In genomic region chr2:156777326-156778004, GRCm38 (mm10) we compare ENCODE assay signal across 10 mouse cellular contexts. TPM values are rescaled to one million over a fixed set of nuclear protein-coding genes. Genes with fewer than 3 reads are reported as not detected.
DNase-seq lines count a peak whose midpoint lies in the region; ATAC-seq lines count a peak whose summit lies in the region.
"Had no signal": no experiment of that assay in that cellular context is flagged by ENCODE, and none has a peak within 500 bp of the region (broad histone marks: within the 10 kb centered on the region; RNA-seq: fewer than 3 reads in every experiment).

No protein-coding gene starts in this region.

- no peak overlapping the region for H3K27ac ChIP-seq in hindbrain, embryonic 11.5 days (ENCODE audit: low read depth, low read length)
- H3K27ac ChIP-seq in hindbrain, embryonic 16.5 days (ENCODE audit: low read depth, low read length) = no peak overlapping the region
- H3K27ac ChIP-seq in brown adipose tissue, adult 24 weeks (replicated peaks; ENCODE audit: low read depth, low read length) = no peak overlapping the region
- H3K27ac ChIP-seq in intestine, embryonic 14.5 days (ENCODE audit: low read depth) = peak overlapping the region; percentile 24
- H3K27ac ChIP-seq in liver, embryonic 12.5 days = no peak overlapping the region
- H3K27ac ChIP-seq: left cerebral cortex, adult 2 months had no signal

- H3K4me3 ChIP-seq in hindbrain, embryonic 11.5 days (ENCODE audit: low read depth, low read length) = no peak overlapping the region
- no peak overlapping the region for H3K4me3 ChIP-seq in hindbrain, embryonic 16.5 days (ENCODE audit: low read length)
- peak overlapping the region; percentile 21; the same call in 1 of the 2 replicates for H3K4me3 ChIP-seq in brown adipose tissue, adult 24 weeks (ENCODE audit: insufficient read depth, low read depth, low read length)
- peak overlapping the region; percentile 37 for H3K4me3 ChIP-seq in intestine, embryonic 14.5 days (ENCODE audit: low read depth, low read length)
- no peak overlapping the region; the same call in 1 of the 2 replicates for H3K4me3 ChIP-seq in liver, embryonic 12.5 days
- H3K4me3 ChIP-seq: left cerebral cortex, adult 2 months had no signal

- no peak overlapping the region for H3K9ac ChIP-seq in hindbrain, embryonic 11.5 days (ENCODE audit: low read depth, low read length)
- H3K9ac ChIP-seq in hindbrain, embryonic 16.5 days (ENCODE audit: low read depth, low read length) = no peak overlapping the region
- H3K9ac ChIP-seq in intestine, embryonic 14.5 days (ENCODE audit: low read length) = peak overlapping the region; percentile 49
- H3K9ac ChIP-seq in liver, embryonic 12.5 days = no peak overlapping the region

- 65% methylated on average over 7 of the region's 7 CpGs for WGBS in hindbrain, embryonic 11.5 days
- 64% methylated on average over 7 of the region's 7 CpGs for WGBS in hindbrain, embryonic 16.5 days
- WGBS in intestine, embryonic 14.5 days = 46% methylated on average over 7 of the region's 7 CpGs
- 41% methylated on average over 7 of the region's 7 CpGs for WGBS in liver, embryonic 12.5 days (ENCODE audit: insufficient replicate concordance)

- H3K27me3 ChIP-seq in hindbrain, embryonic 11.5 days (ENCODE audit: control insufficient read depth, insufficient read depth, low read length) = 0 out of 2 replicates have a peak, but pooled peaks cover 3% of the 10 kb centered on the region
- H3K27me3 ChIP-seq in hindbrain, embryonic 16.5 days (replicated peaks; ENCODE audit: control insufficient read depth, insufficient read depth, low read length) = 0 out of 2 replicates have a peak, but pooled peaks cover 3% of the 10 kb centered on the region
- H3K27me3 ChIP-seq in intestine, embryonic 14.5 days (replicated peaks; ENCODE audit: control insufficient read depth, insufficient read depth, low read length) = no peaks in the 10 kb centered on the region
- peaks cover 40% of the 10 kb centered on the region for H3K27me3 ChIP-seq in liver, embryonic 12.5 days (replicated peaks)
- H3K27me3 ChIP-seq: CH12.LX had no signal

- no peak overlapping the region for H3K4me2 ChIP-seq in hindbrain, embryonic 11.5 days (replicated peaks; ENCODE audit: low read depth, low read length)
- no peak overlapping the region for H3K4me2 ChIP-seq in hindbrain, embryonic 16.5 days (ENCODE audit: low read length)
- H3K4me2 ChIP-seq in intestine, embryonic 14.5 days (ENCODE audit: low read length) = peak overlapping the region; percentile 45
- peak overlapping the region; percentile 20; the same call in 1 of the 2 replicates for H3K4me2 ChIP-seq in liver, embryonic 12.5 days

- no peaks in the 10 kb centered on the region for H3K36me3 ChIP-seq in hindbrain, embryonic 11.5 days (ENCODE audit: control insufficient read depth, insufficient read depth, low read length)
- no peaks in the 10 kb centered on the region for H3K36me3 ChIP-seq in hindbrain, embryonic 16.5 days (ENCODE audit: control insufficient read depth, insufficient read depth, low read length)
- peaks cover 18% of the 10 kb centered on the region; the same call in 1 of the 2 replicates for H3K36me3 ChIP-seq in intestine, embryonic 14.5 days (ENCODE audit: control insufficient read depth, insufficient read depth, low read length)
- H3K36me3 ChIP-seq in liver, embryonic 12.5 days = no peaks in the 10 kb centered on the region

- DNase-seq in hindbrain, embryonic 11.5 days (ENCODE audit: low spot score) = peak; percentile 19
- peak; percentile 54 for DNase-seq in intestine, embryonic 14.5 days (ENCODE audit: low spot score)
- DNase-seq in urinary bladder, postnatal 14 days (ENCODE audit: low spot score) = no peak
- DNase-seq in thymus, postnatal 0 days (ENCODE audit: low spot score) = no peak

- peaks cover 6% of the 10 kb centered on the region for H3K4me1 ChIP-seq in hindbrain, embryonic 11.5 days (replicated peaks; ENCODE audit: control insufficient read depth, insufficient read depth, low read length)
- H3K4me1 ChIP-seq in hindbrain, embryonic 16.5 days (ENCODE audit: control insufficient read depth, insufficient read depth, low read depth, low read length) = peaks cover 15% of the 10 kb centered on the region
- 0 out of 2 replicates have a peak, but pooled peaks cover 4% of the 10 kb centered on the region for H3K4me1 ChIP-seq in brown adipose tissue, adult 24 weeks (ENCODE audit: control insufficient read depth, insufficient read depth, insufficient read length, low read length)
- peaks cover 24% of the 10 kb centered on the region for H3K4me1 ChIP-seq in intestine, embryonic 14.5 days (replicated peaks; ENCODE audit: control insufficient read depth, insufficient read depth, low read length)
- peaks cover 77% of the 10 kb centered on the region for H3K4me1 ChIP-seq in liver, embryonic 12.5 days

- no peak for ATAC-seq in hindbrain, embryonic 11.5 days (ENCODE audit: low FRiP score)
- ATAC-seq in hindbrain, embryonic 16.5 days = no peak
- no peak for ATAC-seq in intestine, embryonic 14.5 days (replicated peaks; ENCODE audit: low FRiP score, low TSS enrichment, low read depth)
- ATAC-seq in liver, embryonic 12.5 days = no peak
- ATAC-seq in erythroblast, adult 5-6 weeks (replicated peaks; ENCODE audit: low FRiP score, poor library complexity, severe bottlenecking) = no peak

- H3K9me3 ChIP-seq in hindbrain, embryonic 11.5 days (ENCODE audit: control insufficient read depth, low read length) = no peaks in the 10 kb centered on the region
- H3K9me3 ChIP-seq in hindbrain, embryonic 16.5 days (ENCODE audit: control insufficient read depth, low read length) = no peaks in the 10 kb centered on the region
- H3K9me3 ChIP-seq in intestine, embryonic 14.5 days (ENCODE audit: control insufficient read depth, low read length) = no peaks in the 10 kb centered on the region
- no peaks in the 10 kb centered on the region for H3K9me3 ChIP-seq in liver, embryonic 12.5 days (replicated peaks)

RNA-seq across cellular contexts. Expression of gene Myl9, which starts 2.2 kb away (rescaled TPM):
- 96.1 and 133 TPM in 2 replicates for polyA plus RNA-seq in hindbrain, embryonic 11.5 days (2014; fragmentation: Nextera tagmentation; extraction: Ambion mirVana)
- polyA plus RNA-seq in hindbrain, embryonic 16.5 days (2015; fragmentation: Nextera tagmentation; extraction: Ambion mirVana) = 46.9 and 52.0 TPM in 2 replicates
- polyA plus RNA-seq in brown adipose tissue, adult 24 weeks (2012; ENCODE audit: insufficient read depth, insufficient read length, missing spikeins) = 35.0 and 37.1 TPM in 2 replicates
- polyA plus RNA-seq in intestine, embryonic 14.5 days (2014; fragmentation: Nextera tagmentation; extraction: Ambion mirVana) = 1,449 and 1,579 TPM in 2 replicates
- 70.5 and 76.1 TPM in 2 replicates for polyA plus RNA-seq in liver, embryonic 12.5 days (2016; fragmentation: Nextera tagmentation; extraction: Ambion mirVana)
- 1.3 and 4.4 TPM in 2 replicates for total RNA-seq in erythroblast, adult 5-6 weeks (2015; ENCODE audit: low replicate concordance)
- total RNA-seq in erythroblast, adult 5-6 weeks (2017; ENCODE audit: low replicate concordance) = 0.60 and 2.5 TPM in 2 replicates
- 20.6 and 27.1 TPM in 2 replicates for polyA plus RNA-seq in thymus, postnatal 0 days (2015; fragmentation: Nextera tagmentation; extraction: Ambion mirVana)
- total RNA-seq: CH12.LX had no signal

Comparison
In these comparisons a context has a peak if more than half of its experiments do, and no peak if none do; other contexts are left out.
1. DNase-seq: peak in hindbrain, embryonic 11.5 days (single experiment) and intestine, embryonic 14.5 days (single experiment); none in urinary bladder, postnatal 14 days (single experiment) and thymus, postnatal 0 days (single experiment).
2. H3K4me2 ChIP-seq: peak in intestine, embryonic 14.5 days (single experiment) and liver, embryonic 12.5 days (single experiment); none in hindbrain, embryonic 11.5 days (single experiment) and hindbrain, embryonic 16.5 days (single experiment).
3. H3K4me3 ChIP-seq: peak in brown adipose tissue, adult 24 weeks (single experiment) and intestine, embryonic 14.5 days (single experiment); none in hindbrain, embryonic 11.5 days (single experiment), hindbrain, embryonic 16.5 days (single experiment) and liver, embryonic 12.5 days (single experiment).
4. RNA of gene Myl9, which starts 2.2 kb away (polyA plus RNA-seq): 1,449 to 1,579 TPM in intestine, embryonic 14.5 days; 96.1 to 133 TPM in hindbrain, embryonic 11.5 days, 70.5 to 76.1 TPM in liver, embryonic 12.5 days, 46.9 to 52.0 TPM in hindbrain, embryonic 16.5 days, 35.0 to 37.1 TPM in brown adipose tissue, adult 24 weeks and 20.6 to 27.1 TPM in thymus, postnatal 0 days; every median in the first group is over 10 times any median in the second.